Mouse (Mus musculus) E14TG2a.4 (cell line): ENCODE results near the gene Sympk.

Source experiments
- CTCF ChIP-seq: conservative IDR thresholded peaks from 2 replicates; pipeline ENCODE4 v1.5.1; 2014; ENCODE audit warnings: low read length
- NANOG ChIP-seq: IDR thresholded peaks from 2 replicates; pipeline ENCODE4 v1.6.1; 2014; ENCODE audit warnings: borderline replicate concordance, low read length, mixed read lengths

DNA sequence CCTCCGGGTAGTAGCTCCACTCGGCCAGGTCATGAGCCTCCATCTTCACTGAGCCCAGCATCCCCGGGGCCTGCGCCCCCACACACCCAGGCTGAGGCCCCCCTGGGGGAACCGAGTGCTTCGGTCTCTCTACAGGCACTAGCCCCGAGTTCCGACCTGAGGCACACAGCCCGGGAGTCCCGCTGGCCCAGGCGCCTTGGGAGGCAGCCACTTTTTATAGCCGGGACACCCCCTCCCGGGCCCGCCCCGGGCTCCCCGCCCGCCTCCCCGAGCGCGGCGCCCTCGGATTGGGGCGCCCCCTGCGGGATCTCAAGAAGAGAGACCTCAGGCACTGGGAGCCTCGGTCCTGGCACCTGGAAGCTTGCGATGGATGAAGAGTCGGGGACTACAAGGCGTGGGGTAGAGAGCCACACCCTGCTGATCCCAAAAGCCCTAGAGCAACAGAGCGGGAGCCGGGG lies 791 bp upstream of the Sympk start, which contains the start of gene Foxa3:
- TF ChIP-seq CTCF: no peak
- TF ChIP-seq NANOG: no peak
